Mouse (Mus musculus): Measurements from ENCODE around the gene Napsa. TPM values are rescaled to one million over a fixed set of nuclear protein-coding genes. Genes with fewer than 3 reads are reported as not detected.
A peak's percentile ranks its signal among the peaks of the same experiment; 100 is the strongest.

Gene Napsa
- polyA plus RNA-seq, 1 experiment from 2014 or later: 1.4 TPM

DNA sequence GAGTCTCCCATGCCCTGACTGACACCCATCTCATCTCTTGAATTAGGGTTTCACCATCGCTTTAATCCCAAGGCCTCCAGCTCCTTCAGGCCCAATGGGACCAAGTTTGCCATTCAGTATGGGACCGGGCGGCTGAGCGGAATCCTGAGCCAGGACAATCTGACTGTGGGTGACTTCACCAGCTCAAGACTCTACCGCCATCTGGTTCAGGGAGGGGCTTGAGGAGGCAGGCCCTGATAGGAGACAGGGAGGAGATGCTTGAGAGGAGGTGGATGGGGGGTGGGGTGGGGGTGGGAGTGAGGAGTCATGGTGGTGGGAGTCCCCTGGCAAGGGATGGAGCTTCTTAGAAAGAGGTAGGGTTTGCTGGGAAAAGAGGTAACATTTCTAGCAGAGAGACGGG is 9.5 kb downstream of the Napsa start:
- no peak overlapping the region for H3K4me3 ChIP-seq (replicated peaks; ENCODE audit: low read length)
- no peaks in the 10 kb centered on the region for H3K36me3 ChIP-seq (ENCODE audit: control insufficient read depth, insufficient read depth)
- H3K4me1 ChIP-seq (replicated peaks; ENCODE audit: control insufficient read depth, insufficient read depth, low read length): no peaks in the 10 kb centered on the region
- no peak overlapping the region for H3K9ac ChIP-seq (replicated peaks; ENCODE audit: low read depth, low read length)
- no peaks in the 10 kb centered on the region; the same call in 1 of the 2 replicates for H3K9me3 ChIP-seq (ENCODE audit: control insufficient read depth, low read length)
- no peak overlapping the region for H3K27ac ChIP-seq (ENCODE audit: low read length)
- no peak for ATAC-seq
- 77% methylated on average over 6 of the region's 6 CpGs for WGBS
- H3K4me2 ChIP-seq (ENCODE audit: low read length): no peak overlapping the region
- no peaks in the 10 kb centered on the region for H3K27me3 ChIP-seq (replicated peaks; ENCODE audit: control insufficient read depth, insufficient read depth, low read length)

DNA sequence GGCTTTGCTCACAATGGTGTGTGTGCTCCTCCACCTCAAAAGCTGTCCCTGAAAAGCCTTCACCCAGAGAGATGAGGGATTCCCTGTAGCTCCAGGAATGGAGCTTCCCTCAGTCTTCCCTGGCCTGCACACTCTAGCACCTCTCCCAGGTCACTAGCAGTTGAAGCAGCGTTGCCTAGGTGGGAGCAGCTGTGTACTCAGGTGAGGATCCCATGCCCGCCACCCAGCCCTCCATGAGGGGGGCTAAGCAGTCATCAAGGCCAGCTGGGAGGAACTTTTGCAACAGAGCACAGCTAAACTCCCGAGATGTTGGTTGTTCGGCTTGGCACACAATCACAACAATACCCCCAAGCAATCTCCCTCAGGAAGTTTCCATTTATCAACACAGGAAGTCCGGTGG is 10.5 kb downstream of the Napsa start:
- ATAC-seq: no peak
- no peak overlapping the region for H3K27ac ChIP-seq (ENCODE audit: low read length)
- WGBS: 82% methylated on average over 5 of the region's 5 CpGs
- H3K36me3 ChIP-seq (ENCODE audit: control insufficient read depth, insufficient read depth): no peaks in the 10 kb centered on the region
- H3K4me2 ChIP-seq (ENCODE audit: low read length): no peak overlapping the region
- H3K27me3 ChIP-seq (replicated peaks; ENCODE audit: control insufficient read depth, insufficient read depth, low read length): peaks cover 5% of the 10 kb centered on the region
- H3K9me3 ChIP-seq (ENCODE audit: control insufficient read depth, low read length): no peaks in the 10 kb centered on the region; the same call in 1 of the 2 replicates
- peaks cover 8% of the 10 kb centered on the region for H3K4me1 ChIP-seq (replicated peaks; ENCODE audit: control insufficient read depth, insufficient read depth, low read length)
- H3K4me3 ChIP-seq (replicated peaks; ENCODE audit: low read length): no peak overlapping the region
- no peak overlapping the region for H3K9ac ChIP-seq (replicated peaks; ENCODE audit: low read depth, low read length)

DNA sequence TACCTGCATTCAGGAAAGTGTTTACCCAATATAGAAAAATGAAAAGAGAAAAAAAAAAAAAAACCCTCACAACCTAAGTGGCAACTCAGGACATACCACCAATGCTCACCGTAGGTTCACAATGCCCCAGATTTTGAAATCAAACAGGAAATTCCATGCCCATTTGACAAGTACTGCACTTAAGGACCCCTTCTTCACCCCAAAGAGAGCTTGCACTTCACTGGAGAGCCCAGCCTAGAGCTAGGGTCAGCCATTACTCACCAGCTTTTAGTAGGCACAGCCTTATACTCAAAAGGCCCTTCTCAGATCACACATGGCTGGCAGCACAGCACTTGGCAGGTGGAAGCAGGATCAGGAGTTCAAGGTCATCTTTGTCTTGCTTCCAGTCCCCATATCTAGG is 11.0 kb downstream of the Napsa start:
- no peak for ATAC-seq
- no peak overlapping the region for H3K27ac ChIP-seq (ENCODE audit: low read length)
- peaks cover 12% of the 10 kb centered on the region for H3K4me1 ChIP-seq (replicated peaks; ENCODE audit: control insufficient read depth, insufficient read depth, low read length)
- no peak overlapping the region for H3K9ac ChIP-seq (replicated peaks; ENCODE audit: low read depth, low read length)
- 91% methylated on average over 1 of the region's 1 CpGs for WGBS
- no peak overlapping the region for H3K4me3 ChIP-seq (replicated peaks; ENCODE audit: low read length)
- H3K9me3 ChIP-seq (ENCODE audit: control insufficient read depth, low read length): no peaks in the 10 kb centered on the region; the same call in 1 of the 2 replicates
- peaks cover 8% of the 10 kb centered on the region for H3K27me3 ChIP-seq (replicated peaks; ENCODE audit: control insufficient read depth, insufficient read depth, low read length)
- no peaks in the 10 kb centered on the region for H3K36me3 ChIP-seq (ENCODE audit: control insufficient read depth, insufficient read depth)
- no peak overlapping the region for H3K4me2 ChIP-seq (ENCODE audit: low read length)

DNA sequence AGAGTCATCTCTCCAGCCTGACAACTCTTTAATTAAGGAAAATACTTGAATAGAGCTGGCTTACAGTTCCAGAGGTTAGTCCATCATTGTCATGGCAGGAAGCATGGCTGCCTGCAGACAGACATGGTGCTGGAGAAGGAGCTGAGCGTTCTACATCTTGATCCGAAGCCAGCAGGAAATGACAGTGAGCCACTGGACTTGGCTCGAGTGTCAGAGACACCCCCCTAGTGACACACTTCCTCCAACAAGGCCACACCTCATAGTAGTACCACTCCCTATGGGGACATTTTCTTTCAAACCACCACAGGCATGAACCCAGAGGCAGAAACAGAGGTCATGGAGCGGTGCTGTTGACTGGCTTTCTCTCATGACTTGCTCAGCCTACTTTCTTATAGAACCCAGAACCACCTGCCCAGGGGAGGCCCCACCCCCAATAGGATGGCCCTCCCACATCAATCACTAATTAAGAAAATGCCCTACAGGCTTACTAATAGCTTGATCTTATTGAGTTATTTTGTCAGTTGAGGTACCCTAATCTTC is 12.2 kb downstream of the Napsa start:
- ATAC-seq: no peak
- Histone ChIP-seq H3K36me3 (ENCODE audit: control insufficient read depth, insufficient read depth) (no peaks in the 10 kb centered on the region), H3K4me2 (ENCODE audit: low read length) (no peak overlapping the region), H3K27ac (ENCODE audit: low read length) (no peak overlapping the region), H3K4me3 (replicated peaks; ENCODE audit: low read length) (no peak overlapping the region), H3K27me3 (replicated peaks; ENCODE audit: control insufficient read depth, insufficient read depth, low read length) (peaks cover 12% of the 10 kb centered on the region), H3K9me3 (ENCODE audit: control insufficient read depth, low read length) (no peaks in the 10 kb centered on the region), H3K4me1 (replicated peaks; ENCODE audit: control insufficient read depth, insufficient read depth, low read length) (peaks cover 21% of the 10 kb centered on the region), H3K9ac (replicated peaks; ENCODE audit: low read depth, low read length) (no peak overlapping the region)
- WGBS: 81% methylated on average over 4 of the region's 4 CpGs

DNA sequence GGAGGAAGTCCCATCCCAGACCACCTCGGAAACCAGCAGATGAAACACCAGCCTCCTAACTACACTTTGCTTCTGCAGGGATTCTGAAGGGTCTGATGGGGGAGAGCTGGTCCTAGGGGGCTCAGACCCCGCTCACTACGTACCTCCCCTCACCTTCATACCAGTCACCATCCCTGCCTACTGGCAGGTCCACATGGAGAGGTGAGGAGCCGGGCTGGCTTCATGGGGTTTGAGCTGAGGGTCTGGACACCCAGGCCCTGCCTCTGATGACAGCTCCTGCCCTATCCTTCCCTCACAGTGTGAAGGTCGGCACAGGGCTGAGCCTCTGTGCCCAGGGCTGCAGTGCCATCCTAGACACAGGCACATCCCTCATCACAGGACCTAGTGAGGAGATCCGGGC is 12.7 kb downstream of the Napsa start:
- 89% methylated on average over 6 of the region's 6 CpGs for WGBS
- Histone ChIP-seq H3K9me3 (ENCODE audit: control insufficient read depth, low read length) (no peaks in the 10 kb centered on the region), H3K4me3 (replicated peaks; ENCODE audit: low read length) (no peak overlapping the region), H3K27me3 (replicated peaks; ENCODE audit: control insufficient read depth, insufficient read depth, low read length) (peaks cover 12% of the 10 kb centered on the region), H3K4me1 (replicated peaks; ENCODE audit: control insufficient read depth, insufficient read depth, low read length) (peaks cover 27% of the 10 kb centered on the region), H3K9ac (replicated peaks; ENCODE audit: low read depth, low read length) (no peak overlapping the region), H3K4me2 (ENCODE audit: low read length) (no peak overlapping the region), H3K36me3 (ENCODE audit: control insufficient read depth, insufficient read depth) (no peaks in the 10 kb centered on the region), H3K27ac (ENCODE audit: low read length) (no peak overlapping the region)
- no peak for ATAC-seq

DNA sequence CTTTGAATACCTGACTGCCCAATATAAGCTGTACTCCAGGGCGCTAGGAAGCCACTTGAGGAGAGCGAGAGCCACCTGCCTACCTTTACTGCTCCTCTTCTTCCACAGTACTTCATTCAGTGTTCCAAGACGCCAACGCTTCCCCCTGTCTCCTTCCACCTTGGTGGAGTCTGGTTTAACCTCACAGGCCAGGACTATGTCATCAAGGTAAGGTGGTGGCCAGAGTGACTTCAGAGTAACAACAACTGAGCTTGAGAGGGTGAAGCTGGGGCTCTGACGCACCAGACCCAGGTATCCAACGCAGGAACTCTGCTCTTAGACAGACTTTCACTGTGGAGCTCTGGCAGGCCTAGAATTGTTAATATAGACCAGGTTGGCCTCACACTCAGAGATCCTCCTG is 13.4 kb downstream of the Napsa start:
- Histone ChIP-seq H3K9me3 (ENCODE audit: control insufficient read depth, low read length) (no peaks in the 10 kb centered on the region), H3K4me3 (replicated peaks; ENCODE audit: low read length) (no peak overlapping the region), H3K36me3 (ENCODE audit: control insufficient read depth, insufficient read depth) (no peaks in the 10 kb centered on the region), H3K27ac (ENCODE audit: low read length) (no peak overlapping the region), H3K9ac (replicated peaks; ENCODE audit: low read depth, low read length) (no peak overlapping the region), H3K4me1 (replicated peaks; ENCODE audit: control insufficient read depth, insufficient read depth, low read length) (peaks cover 32% of the 10 kb centered on the region), H3K4me2 (ENCODE audit: low read length) (no peak overlapping the region), H3K27me3 (replicated peaks; ENCODE audit: control insufficient read depth, insufficient read depth, low read length) (peaks cover 12% of the 10 kb centered on the region)
- no peak for ATAC-seq
- 89% methylated on average over 6 of the region's 6 CpGs for WGBS

DNA sequence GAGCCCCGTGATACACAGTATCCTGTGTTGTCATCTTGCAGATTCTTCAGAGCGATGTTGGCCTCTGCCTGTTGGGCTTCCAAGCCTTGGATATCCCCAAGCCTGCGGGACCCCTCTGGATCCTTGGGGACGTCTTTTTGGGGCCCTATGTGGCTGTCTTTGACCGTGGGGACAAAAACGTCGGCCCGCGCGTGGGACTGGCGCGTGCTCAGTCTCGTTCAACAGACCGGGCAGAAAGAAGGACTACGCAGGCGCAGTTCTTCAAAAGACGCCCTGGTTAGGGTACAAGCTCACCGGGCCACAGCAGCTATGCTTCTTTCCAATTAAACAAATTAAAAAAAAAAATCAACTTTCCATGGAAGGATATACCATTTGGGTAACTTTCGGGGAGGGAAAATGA is 14.3 kb downstream of the Napsa start:
- H3K36me3 ChIP-seq (ENCODE audit: control insufficient read depth, insufficient read depth): no peaks in the 10 kb centered on the region
- H3K9ac ChIP-seq (replicated peaks; ENCODE audit: low read depth, low read length): peak overlapping the region; percentile 58
- peak overlapping the region; percentile 96 for H3K4me2 ChIP-seq (ENCODE audit: low read length)
- ATAC-seq: peak; percentile 17; the same call in 1 of the 2 replicates
- H3K4me3 ChIP-seq (replicated peaks; ENCODE audit: low read length): peak overlapping the region; percentile 67
- H3K27ac ChIP-seq (ENCODE audit: low read length): peak overlapping the region; percentile 5; the same call in 1 of the 2 replicates
- H3K9me3 ChIP-seq (ENCODE audit: control insufficient read depth, low read length): no peaks in the 10 kb centered on the region
- WGBS: 12% methylated on average over 19 of the region's 19 CpGs
- peaks cover 38% of the 10 kb centered on the region for H3K4me1 ChIP-seq (replicated peaks; ENCODE audit: control insufficient read depth, insufficient read depth, low read length)
- peaks cover 15% of the 10 kb centered on the region for H3K27me3 ChIP-seq (replicated peaks; ENCODE audit: control insufficient read depth, insufficient read depth, low read length)

DNA sequence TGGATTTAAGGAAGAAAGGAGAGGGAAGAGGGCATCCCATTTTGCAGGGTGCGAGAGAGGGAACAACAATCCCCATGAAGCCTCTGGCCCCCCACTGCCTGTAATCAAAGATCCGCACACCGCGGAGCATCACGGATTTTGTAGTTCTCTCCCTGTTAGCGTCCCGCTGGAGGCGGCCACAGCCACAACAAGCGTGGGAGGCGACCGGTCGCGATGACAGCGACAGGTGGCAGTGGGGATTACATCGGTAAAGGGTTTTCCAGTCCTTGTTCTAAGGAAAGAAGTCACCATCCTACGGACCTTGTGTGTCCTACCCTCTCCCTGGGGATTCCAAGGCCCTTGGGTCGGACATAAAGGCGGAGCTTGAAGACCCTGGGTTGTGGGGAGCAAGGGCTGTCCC is 14.8 kb downstream of the Napsa start:
- Histone ChIP-seq H3K4me2 (ENCODE audit: low read length) (peak overlapping the region; percentile 96), H3K27me3 (replicated peaks; ENCODE audit: control insufficient read depth, insufficient read depth, low read length) (peaks cover 15% of the 10 kb centered on the region), H3K36me3 (ENCODE audit: control insufficient read depth, insufficient read depth) (no peaks in the 10 kb centered on the region), H3K9ac (replicated peaks; ENCODE audit: low read depth, low read length) (peak overlapping the region; percentile 58), H3K4me1 (replicated peaks; ENCODE audit: control insufficient read depth, insufficient read depth, low read length) (peaks cover 43% of the 10 kb centered on the region), H3K4me3 (replicated peaks; ENCODE audit: low read length) (peak overlapping the region; percentile 67), H3K9me3 (ENCODE audit: control insufficient read depth, low read length) (no peaks in the 10 kb centered on the region), H3K27ac (ENCODE audit: low read length) (no peak overlapping the region)
- ATAC-seq: peak; percentile 61
- WGBS: under 1% methylated on average over 18 of the region's 18 CpGs

DNA sequence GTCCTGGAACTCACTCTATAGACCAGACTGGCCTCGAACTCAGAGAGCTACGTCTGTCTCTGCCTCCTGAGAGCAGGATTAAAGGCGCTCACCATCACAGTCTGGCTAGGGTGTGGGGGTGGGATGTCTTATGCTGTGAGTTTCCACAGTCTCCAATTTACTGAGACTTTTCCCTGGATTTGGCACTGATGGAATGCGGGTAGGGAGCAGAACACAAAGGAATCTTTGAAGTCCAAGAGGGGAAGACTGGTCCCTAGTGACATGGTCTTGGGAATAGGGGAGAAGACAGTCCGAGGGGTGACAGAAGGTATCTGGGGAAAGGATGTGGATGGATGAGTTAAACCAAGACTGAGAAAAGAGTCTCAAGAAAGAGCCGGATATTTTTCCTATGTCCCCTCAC is 15.5 kb downstream of the Napsa start:
- Histone ChIP-seq H3K9me3 (ENCODE audit: control insufficient read depth, low read length) (no peaks in the 10 kb centered on the region), H3K4me1 (replicated peaks; ENCODE audit: control insufficient read depth, insufficient read depth, low read length) (peaks cover 48% of the 10 kb centered on the region), H3K27me3 (replicated peaks; ENCODE audit: control insufficient read depth, insufficient read depth, low read length) (peaks cover 19% of the 10 kb centered on the region), H3K4me3 (replicated peaks; ENCODE audit: low read length) (peak overlapping the region; percentile 67), H3K4me2 (ENCODE audit: low read length) (peak overlapping the region; percentile 96), H3K27ac (ENCODE audit: low read length) (no peak overlapping the region), H3K9ac (replicated peaks; ENCODE audit: low read depth, low read length) (no peak overlapping the region; the same call in 1 of the 2 replicates), H3K36me3 (ENCODE audit: control insufficient read depth, insufficient read depth) (no peaks in the 10 kb centered on the region)
- 36% methylated on average over 6 of the region's 6 CpGs for WGBS
- ATAC-seq: no peak

DNA sequence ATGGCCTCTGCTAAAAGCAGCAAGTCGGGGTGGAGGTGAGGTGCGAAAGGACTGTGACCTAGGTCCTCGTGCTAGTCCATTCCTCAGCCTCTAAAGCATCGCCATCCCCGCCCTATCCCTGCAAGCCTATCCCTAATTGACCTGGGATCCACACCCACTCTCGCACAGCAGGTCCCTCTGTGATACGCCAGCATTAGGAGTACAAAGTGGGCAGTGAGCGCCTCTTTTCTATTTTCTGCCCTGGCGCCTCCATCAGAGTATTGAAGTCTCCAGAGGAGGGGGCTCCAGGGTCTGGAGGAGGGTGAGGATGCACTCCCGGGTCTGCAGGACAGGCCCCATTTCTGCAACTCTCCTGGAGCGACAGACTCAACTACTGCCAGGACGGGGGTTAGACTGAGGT is 16.2 kb downstream of the Napsa start:
- Histone ChIP-seq H3K27me3 (replicated peaks; ENCODE audit: control insufficient read depth, insufficient read depth, low read length) (peaks cover 25% of the 10 kb centered on the region), H3K36me3 (ENCODE audit: control insufficient read depth, insufficient read depth) (no peaks in the 10 kb centered on the region), H3K9me3 (ENCODE audit: control insufficient read depth, low read length) (no peaks in the 10 kb centered on the region), H3K4me2 (ENCODE audit: low read length) (peak overlapping the region; percentile 96), H3K4me3 (replicated peaks; ENCODE audit: low read length) (peak overlapping the region; percentile 67), H3K27ac (ENCODE audit: low read length) (peak overlapping the region; percentile 20; the same call in 1 of the 2 replicates), H3K4me1 (replicated peaks; ENCODE audit: control insufficient read depth, insufficient read depth, low read length) (peaks cover 54% of the 10 kb centered on the region), H3K9ac (replicated peaks; ENCODE audit: low read depth, low read length) (peak overlapping the region; percentile 63)
- WGBS: 9% methylated on average over 12 of the region's 12 CpGs
- no peak for ATAC-seq
